Mouse (Mus musculus): Measurements from ENCODE around the gene Ess2. TPM values are rescaled to one million over a fixed set of nuclear protein-coding genes. Genes with fewer than 3 reads are reported as not detected.

Gene Ess2
- total and polyA plus RNA-seq, 2 experiments = 3.4 to 8.7 TPM

GRCm38 (mm10) chr16:17851860-17852259, 59.3 kb downstream of the Ess2 start:
- Histone ChIP-seq H3K36me3 (ENCODE audit: control insufficient read depth, insufficient read depth, low read length) (peaks cover 53% of the 10 kb centered on the region), H3K4me3 (ENCODE audit: insufficient read depth, low read depth, low read length) (no peak overlapping the region)
- 94% methylated on average over 1 of the region's 1 CpGs for WGBS

GRCm38 (mm10) chr16:17851331-17851730, 59.8 kb downstream of the Ess2 start:
- Histone ChIP-seq H3K4me1 (ENCODE audit: control insufficient read depth, insufficient read depth, low read length) (no peaks in the 10 kb centered on the region), H3K27ac (replicated peaks; ENCODE audit: insufficient read depth, low read depth, low read length) (no peak overlapping the region), H3K36me3 (ENCODE audit: control insufficient read depth, insufficient read depth, low read length) (peaks cover 52% of the 10 kb centered on the region), H3K4me3 (ENCODE audit: insufficient read depth, low read depth, low read length) (no peak overlapping the region), H3K27me3 (ENCODE audit: control insufficient read depth, insufficient read depth, low read length) (no peaks in the 10 kb centered on the region), H3K9ac (ENCODE audit: low read depth, low read length) (no peak overlapping the region), H3K79me2 (ENCODE audit: control insufficient read depth, insufficient read depth, low read length) (no peaks in the 10 kb centered on the region)
- no peak for DNase-seq (ENCODE audit: extremely low read depth, low read depth, low spot score)
- no peak for TF ChIP-seq CTCF (IDR thresholded peaks at IDR 0.05; ENCODE audit: low read depth, low read length)
- WGBS = 97% methylated on average over 5 of the region's 5 CpGs

More at GRCm38 (mm10) chr16:17851860-17852259, 59.3 kb downstream of the Ess2 start:
- no peaks in the 10 kb centered on the region for H3K4me1 ChIP-seq (ENCODE audit: control insufficient read depth, insufficient read depth, low read length)
- H3K27me3 ChIP-seq (ENCODE audit: control insufficient read depth, insufficient read depth, low read length) = no peaks in the 10 kb centered on the region
- DNase-seq (ENCODE audit: extremely low read depth, low read depth, low spot score) = no peak
- H3K79me2 ChIP-seq (ENCODE audit: control insufficient read depth, insufficient read depth, low read length) = no peaks in the 10 kb centered on the region
- H3K27ac ChIP-seq (replicated peaks; ENCODE audit: insufficient read depth, low read depth, low read length) = no peak overlapping the region
- TF ChIP-seq CTCF (IDR thresholded peaks at IDR 0.05; ENCODE audit: low read depth, low read length) (no peak), POLR2A (IDR thresholded peaks at IDR 0.05; ENCODE audit: extremely low read depth, insufficient read depth, low read length) (no peak)
- no peak overlapping the region for H3K9ac ChIP-seq (ENCODE audit: low read depth, low read length)

Other genes starting within 250 kb of the Ess2 start
- 14.8 and 23.4 TPM in 2 replicates for gene Med15, start 178.5 kb downstream of the Ess2 start, total RNA-seq (2014; rRNA removed)
- gene Med15, start 178.5 kb downstream of the Ess2 start, polyA plus RNA-seq (2012; rRNA removed) = 32.6 and 49.7 TPM in 2 replicates
- gene Klhl22, start 151.7 kb downstream of the Ess2 start, total RNA-seq (2014; rRNA removed) = 9.7 and 10.2 TPM in 2 replicates
- gene Klhl22, start 151.7 kb downstream of the Ess2 start, polyA plus RNA-seq (2012; rRNA removed) = 25.5 and 28.2 TPM in 2 replicates
- 1.8 and 2.3 TPM in 2 replicates for gene Scarf2, start 114.1 kb downstream of the Ess2 start, total RNA-seq (2014; rRNA removed)
- gene Scarf2, start 114.1 kb downstream of the Ess2 start, polyA plus RNA-seq (2012; rRNA removed) = 6.2 and 7.7 TPM in 2 replicates
- gene B830017H08Rik, start 78.2 kb downstream of the Ess2 start, total RNA-seq (2014; rRNA removed) = not detected in 2 replicates
- gene B830017H08Rik, start 78.2 kb downstream of the Ess2 start, polyA plus RNA-seq (2012; rRNA removed) = not detected in 2 replicates
- 0.27 and 1.0 TPM in 2 replicates for gene Car15, start 73.0 kb downstream of the Ess2 start, total RNA-seq (2014; rRNA removed)
- 1.6 and 3.7 TPM in 2 replicates for gene Car15, start 73.0 kb downstream of the Ess2 start, polyA plus RNA-seq (2012; rRNA removed)
- 0.07 and 0.09 TPM in 2 replicates for gene Gm20518, start 19.7 kb downstream of the Ess2 start, total RNA-seq (2014; rRNA removed)
- gene Gm20518, start 19.7 kb downstream of the Ess2 start, polyA plus RNA-seq (2012; rRNA removed) = 0.17 and 0.34 TPM in 2 replicates
- 0.09 and 0.20 TPM in 2 replicates for gene Tssk1, start 17.1 kb downstream of the Ess2 start, total RNA-seq (2014; rRNA removed)
- 0.04 and 0.06 TPM in 2 replicates for gene Tssk1, start 17.1 kb downstream of the Ess2 start, polyA plus RNA-seq (2012; rRNA removed)
- 31.6 and 44.7 TPM in 2 replicates for gene Dgcr2, start 12.8 kb downstream of the Ess2 start, total RNA-seq (2014; rRNA removed)
- gene Dgcr2, start 12.8 kb downstream of the Ess2 start, polyA plus RNA-seq (2012; rRNA removed) = 82.2 and 97.1 TPM in 2 replicates
- not detected in 2 replicates for gene Tssk2, start 12.7 kb downstream of the Ess2 start, total RNA-seq (2014; rRNA removed)
- gene Tssk2, start 12.7 kb downstream of the Ess2 start, polyA plus RNA-seq (2012; rRNA removed) = not detected in 2 replicates
- gene Gsc2, start 3.7 kb upstream of the Ess2 start, total RNA-seq (2014; rRNA removed) = not detected in 2 replicates
- not detected in 2 replicates for gene Gsc2, start 3.7 kb upstream of the Ess2 start, polyA plus RNA-seq (2012; rRNA removed)
- gene Slc25a1, start 16.9 kb upstream of the Ess2 start, total RNA-seq (2014; rRNA removed) = 164 and 194 TPM in 2 replicates
- gene Slc25a1, start 16.9 kb upstream of the Ess2 start, polyA plus RNA-seq (2012; rRNA removed) = 364 and 373 TPM in 2 replicates
- not detected in 2 replicates for gene Vpreb2, start 69.1 kb upstream of the Ess2 start, total RNA-seq (2014; rRNA removed)
- gene Vpreb2, start 69.1 kb upstream of the Ess2 start, polyA plus RNA-seq (2012; rRNA removed) = not detected in 2 replicates
- 45.3 and 45.9 TPM in 2 replicates for gene Dgcr6, start 141.5 kb upstream of the Ess2 start, total RNA-seq (2014; rRNA removed)
- gene Dgcr6, start 141.5 kb upstream of the Ess2 start, polyA plus RNA-seq (2012; rRNA removed) = 103 and 121 TPM in 2 replicates
- gene Prodh, start 178.9 kb upstream of the Ess2 start, total RNA-seq (2014; rRNA removed) = 246 and 376 TPM in 2 replicates
- gene Prodh, start 178.9 kb upstream of the Ess2 start, polyA plus RNA-seq (2012; rRNA removed) = 356 and 394 TPM in 2 replicates
- gene Rtn4r, start 216.3 kb upstream of the Ess2 start, total RNA-seq (2014; rRNA removed) = not detected in 2 replicates
- gene Rtn4r, start 216.3 kb upstream of the Ess2 start, polyA plus RNA-seq (2012; rRNA removed) = 0.07 TPM in 1 of 2 replicates, not detected in the other

Data from liver, adult 2 months (tissue).